Mouse (Mus musculus) heart, embryonic 16.5 days (tissue): ENCODE measurements around the gene Rccd1. TPM values are rescaled to one million over a fixed set of nuclear protein-coding genes. Genes with fewer than 3 reads are reported as not detected.

Experiments
- ATAC-seq: fragments of 200-750 bp; cut with Nextera tagmentation; replicated peaks from 2 replicates; pipeline ENCODE4 v1.8.0; 2017; ENCODE audit warnings: moderate number of reproducible peaks; ENCODE audit not compliant: insufficient read depth, low FRiP score; ENCODE audit errors: extremely low read depth
- H3K27ac ChIP-seq: fragments of 300-500 bp; sonication (generic); 2 replicates; pipeline ENCODE4 v1.5.1; 2014; ENCODE audit warnings: mild to moderate bottlenecking, low read length, control low read depth, moderate library complexity
- H3K27me3 ChIP-seq: fragments of 300-500 bp; sonication (generic); 2 replicates; pipeline ENCODE4 v1.6.1; 2014; ENCODE audit warnings: low read length, mixed read lengths; ENCODE audit not compliant: control insufficient read depth, insufficient read depth
- H3K36me3 ChIP-seq: fragments of 300-500 bp; sonication (generic); 2 replicates; pipeline ENCODE4 v1.6.1; 2014; ENCODE audit not compliant: control insufficient read depth, insufficient read depth
- H3K4me1 ChIP-seq: fragments of 300-500 bp; sonication (generic); 2 replicates; pipeline ENCODE4 v1.6.1; 2014; ENCODE audit warnings: low read length, mixed read lengths; ENCODE audit not compliant: control insufficient read depth, insufficient read depth
- H3K4me2 ChIP-seq: fragments of 300-500 bp; sonication (generic); 2 replicates; pipeline ENCODE4 v1.6.1; 2014; ENCODE audit warnings: low read depth, mild to moderate bottlenecking, control low read depth, low read length
- H3K4me3 ChIP-seq: fragments of 300-500 bp; sonication (generic); 2 replicates; pipeline ENCODE4 v1.5.1; 2014; ENCODE audit warnings: mild to moderate bottlenecking, control low read depth, low read length
- H3K9ac ChIP-seq: fragments of 300-500 bp; sonication (generic); 2 replicates; pipeline ENCODE4 v1.6.1; 2014; ENCODE audit warnings: low read length, control low read depth
- H3K9me3 ChIP-seq: fragments of 300-500 bp; sonication (generic); replicated peaks from 2 replicates; pipeline ENCODE4 v1.6.1; 2016; ENCODE audit warnings: low read length; ENCODE audit not compliant: control insufficient read depth
- WGBS: fragments of 180-500 bp; shearing (Covaris S2); extraction: QIAGEN DNeasy Blood & Tissue Kit; methylation state at CpG from one replicate; pipeline ENCODE4 v1.1.7; 2014; 5-methylcytosine and 5-hydroxymethylcytosine counted together
- polyA plus RNA-seq: library from polyadenylated mRNA; unstranded; fragments of >200 nt; fragmentation: Nextera tagmentation; extraction: Ambion mirVana; gene quantifications from 2 replicates; pipeline ENCODE4 v1.2.1, GENCODE M21; 2015

Rccd1 gene
- polyA plus RNA-seq, 1 experiment from 2014 or later, result 6.5 TPM

DNA sequence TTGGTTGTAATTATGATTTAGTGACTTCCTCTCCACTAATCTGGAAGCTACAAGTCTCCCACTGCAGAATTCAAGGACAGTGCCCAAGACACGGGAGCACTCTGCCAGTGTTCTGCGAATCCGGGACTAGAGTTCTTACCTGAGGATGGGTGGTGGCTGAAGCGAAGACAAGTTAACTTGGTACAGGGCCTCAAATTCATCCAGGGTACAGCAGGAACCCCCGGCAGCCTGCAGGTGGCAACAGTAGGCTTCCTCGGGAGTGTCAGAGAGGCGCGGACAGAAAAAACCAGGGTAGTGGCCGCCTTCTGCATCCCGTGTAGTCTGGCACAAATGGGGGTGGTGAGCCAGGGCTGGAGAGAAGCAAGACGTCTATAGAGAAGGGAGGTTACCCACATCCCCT lies 16.5 kb upstream of the Rccd1 start, which contains the start of gene Unc45a:
Unc45a (minus strand) TSS at position 213 of the 400 bp plus-strand sequence.
- H3K9ac ChIP-seq, result peak within 1 kb of the TSS; percentile 76
- 2% methylated on average over 11 of the region's 11 CpGs for WGBS
- peaks cover 11% of the 10 kb centered on the region for H3K36me3 ChIP-seq
- H3K4me3 ChIP-seq, result peak within 1 kb of the TSS; percentile 77
- peak; percentile 55 for ATAC-seq
- peaks cover 26% of the 10 kb centered on the region for H3K4me1 ChIP-seq
- H3K9me3 ChIP-seq, result no peaks in the 10 kb centered on the region
- peak within 1 kb of the TSS; percentile 66 for H3K4me2 ChIP-seq
- H3K27ac ChIP-seq, result peak within 1 kb of the TSS; percentile 88
- peaks cover 2% of the 10 kb centered on the region; the same call in 1 of the 2 replicates for H3K27me3 ChIP-seq

DNA sequence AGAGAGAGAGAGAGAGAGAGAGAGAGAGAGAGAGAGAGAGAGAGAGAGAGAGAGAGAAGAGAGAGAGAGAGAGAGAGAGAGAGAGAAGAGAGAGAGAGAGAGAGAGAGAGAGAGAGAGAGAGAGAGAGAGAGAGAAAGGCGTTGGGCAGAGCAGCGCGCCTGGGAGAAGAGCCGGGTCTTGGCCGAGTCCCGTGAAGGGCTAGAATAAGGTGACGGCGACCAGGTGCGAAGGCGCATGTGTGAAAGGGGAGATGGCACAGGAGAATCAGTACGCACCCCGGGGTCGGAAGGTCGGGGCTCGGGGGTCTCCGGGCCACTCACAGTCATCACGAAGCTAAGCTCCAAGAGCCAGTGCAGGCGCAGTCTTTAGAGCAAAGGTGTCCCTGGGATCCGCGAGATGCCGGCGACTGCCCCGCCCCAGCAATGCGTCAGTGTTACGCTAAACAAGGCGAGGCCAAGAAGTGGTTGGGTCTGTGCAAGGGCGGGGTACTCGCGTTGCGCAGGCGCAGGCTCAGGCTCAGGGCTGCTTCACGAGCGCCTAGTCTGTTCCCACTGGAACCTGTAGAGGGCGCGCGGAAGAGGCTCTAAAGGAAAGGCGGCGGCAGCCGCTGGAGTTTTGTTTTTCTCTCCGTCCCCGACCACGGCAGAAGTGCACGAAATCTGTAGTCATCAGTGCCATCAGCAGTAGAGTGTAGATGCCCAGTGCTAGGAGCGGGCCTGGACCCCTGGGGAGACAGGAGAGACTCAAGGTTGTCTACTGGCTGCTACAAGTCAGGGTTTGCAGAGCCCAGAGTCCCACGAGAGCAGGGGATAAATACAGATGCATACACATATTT lies 15.8 kb upstream of the Rccd1 start:
- WGBS, result under 1% methylated on average over 45 of the region's 45 CpGs
- H3K27me3 ChIP-seq, result peaks cover 2% of the 10 kb centered on the region; the same call in 1 of the 2 replicates

DNA sequence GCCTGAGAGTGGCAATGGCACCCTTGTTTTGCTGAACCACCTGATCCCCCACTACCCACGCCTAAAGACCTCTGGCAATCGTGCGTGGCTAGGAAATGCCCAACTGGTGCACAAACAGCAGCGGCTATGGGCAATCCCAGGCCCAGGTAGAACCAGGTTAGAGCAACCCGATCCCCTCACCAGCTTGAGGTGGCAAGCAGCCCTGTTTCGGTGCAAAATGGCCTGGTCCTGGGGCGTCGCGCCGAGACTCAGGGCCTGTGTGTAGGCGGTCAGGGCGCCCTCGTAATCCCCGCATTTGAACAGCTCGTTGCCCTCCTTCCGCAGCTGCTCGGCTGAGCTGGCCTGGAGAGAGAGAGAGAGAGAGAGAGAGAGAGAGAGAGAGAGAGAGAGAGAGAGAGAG lies 15.1 kb upstream of the Rccd1 start:
- peaks cover 23% of the 10 kb centered on the region for H3K36me3 ChIP-seq
- H3K4me3 ChIP-seq, result peak overlapping the region; percentile 77
- H3K4me2 ChIP-seq, result peak overlapping the region; percentile 66
- H3K9me3 ChIP-seq, result no peaks in the 10 kb centered on the region
- no peak for ATAC-seq
- H3K27ac ChIP-seq, result no peak overlapping the region
- peak overlapping the region; percentile 67 for H3K9ac ChIP-seq
- 9% methylated on average over 17 of the region's 17 CpGs for WGBS
- peaks cover 2% of the 10 kb centered on the region; the same call in 1 of the 2 replicates for H3K27me3 ChIP-seq
- H3K4me1 ChIP-seq, result peaks cover 26% of the 10 kb centered on the region

More for the DNA sequence above, 15.8 kb upstream of the Rccd1 start:
- peak; percentile 97 for ATAC-seq
- H3K4me2 ChIP-seq, result peak overlapping the region; percentile 66
- peak overlapping the region; percentile 77 for H3K4me3 ChIP-seq
- H3K9me3 ChIP-seq, result no peaks in the 10 kb centered on the region
- H3K4me1 ChIP-seq, result peaks cover 26% of the 10 kb centered on the region
- H3K9ac ChIP-seq, result peak overlapping the region; percentile 76
- H3K27ac ChIP-seq, result peak overlapping the region; percentile 88
- peaks cover 18% of the 10 kb centered on the region for H3K36me3 ChIP-seq

DNA sequence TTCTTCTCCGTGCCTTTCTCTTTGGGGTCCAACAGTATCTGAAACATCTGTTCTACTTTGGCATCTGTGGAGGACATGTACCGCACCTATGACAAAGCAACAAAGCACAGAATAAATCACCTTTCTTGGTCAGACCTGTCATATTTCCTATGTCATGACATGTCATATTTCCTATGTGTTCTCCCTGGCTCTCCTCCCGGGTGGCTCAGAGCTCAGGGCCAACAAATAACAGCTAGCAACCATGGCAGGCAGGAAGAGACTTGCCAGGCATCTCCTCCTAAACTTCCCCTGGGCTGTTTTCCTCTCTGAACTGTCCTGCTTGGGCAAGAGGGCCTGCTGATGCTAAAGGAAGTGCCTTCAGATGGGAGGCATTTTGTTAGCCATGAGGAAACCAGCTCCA lies 12.7 kb upstream of the Rccd1 start:
- H3K9ac ChIP-seq, result no peak overlapping the region
- peaks cover 16% of the 10 kb centered on the region for H3K4me1 ChIP-seq
- H3K36me3 ChIP-seq, result peaks cover 41% of the 10 kb centered on the region
- no peak for ATAC-seq
- 83% methylated on average over 3 of the region's 3 CpGs for WGBS
- no peaks in the 10 kb centered on the region for H3K9me3 ChIP-seq
- peaks cover under 1% of the 10 kb centered on the region; the same call in 1 of the 2 replicates for H3K27me3 ChIP-seq
- H3K27ac ChIP-seq, result no peak overlapping the region
- no peak overlapping the region for H3K4me2 ChIP-seq
- H3K4me3 ChIP-seq, result no peak overlapping the region

DNA sequence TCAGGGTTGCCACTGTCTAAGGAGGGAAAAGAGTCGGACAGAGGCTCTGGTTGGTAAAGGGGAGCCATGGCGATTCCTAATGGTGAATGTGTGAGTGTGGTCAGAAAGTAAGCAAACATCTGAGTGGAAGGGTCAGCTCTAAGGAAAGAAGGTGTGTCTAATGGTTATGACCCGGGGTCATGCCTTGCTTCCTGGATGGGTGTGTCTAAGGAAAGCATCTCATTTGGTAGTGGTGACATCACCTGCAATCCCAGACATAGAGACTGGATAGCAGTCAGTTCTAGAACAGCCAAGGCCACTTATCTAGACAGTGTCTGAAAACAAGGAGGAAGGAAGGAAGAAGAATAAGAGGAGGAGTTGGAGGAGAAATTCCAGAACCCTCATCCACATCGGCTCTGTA lies 10.6 kb upstream of the Rccd1 start:
- Histone ChIP-seq H3K36me3 (peaks cover 62% of the 10 kb centered on the region), H3K4me3 (no peak overlapping the region), H3K9ac (no peak overlapping the region), H3K4me1 (peaks cover 8% of the 10 kb centered on the region), H3K27me3 (no peaks in the 10 kb centered on the region), H3K27ac (no peak overlapping the region), H3K9me3 (no peaks in the 10 kb centered on the region), H3K4me2 (no peak overlapping the region)
- WGBS, result 80% methylated on average over 4 of the region's 4 CpGs
- no peak for ATAC-seq

DNA sequence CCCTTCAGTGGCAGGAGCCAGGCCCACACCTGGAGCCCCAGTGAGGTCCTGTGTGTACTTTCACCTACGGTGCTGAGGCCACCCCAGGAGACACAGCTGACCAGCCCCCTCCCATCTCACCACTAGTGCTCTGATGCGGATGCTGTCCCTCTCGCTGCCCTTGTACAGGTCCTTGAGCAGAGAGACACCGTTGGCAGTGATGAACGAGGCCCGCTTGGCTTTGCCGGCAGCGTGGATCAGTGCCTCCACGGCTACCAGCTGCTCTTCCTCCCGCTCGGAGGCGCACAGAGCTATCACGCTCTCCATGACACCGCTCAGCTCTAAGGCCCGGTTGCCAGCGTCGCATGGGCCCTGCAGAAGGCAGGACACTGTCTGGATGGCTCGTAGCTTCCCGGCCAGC lies 7.2 kb upstream of the Rccd1 start:
- no peak overlapping the region for H3K4me2 ChIP-seq
- H3K36me3 ChIP-seq, result peaks cover 81% of the 10 kb centered on the region
- no peak for ATAC-seq
- WGBS, result 93% methylated on average over 19 of the region's 19 CpGs
- H3K27me3 ChIP-seq, result no peaks in the 10 kb centered on the region
- H3K4me3 ChIP-seq, result no peak overlapping the region
- H3K9me3 ChIP-seq, result no peaks in the 10 kb centered on the region
- H3K4me1 ChIP-seq, result no peaks in the 10 kb centered on the region
- H3K27ac ChIP-seq, result no peak overlapping the region
- H3K9ac ChIP-seq, result no peak overlapping the region

DNA sequence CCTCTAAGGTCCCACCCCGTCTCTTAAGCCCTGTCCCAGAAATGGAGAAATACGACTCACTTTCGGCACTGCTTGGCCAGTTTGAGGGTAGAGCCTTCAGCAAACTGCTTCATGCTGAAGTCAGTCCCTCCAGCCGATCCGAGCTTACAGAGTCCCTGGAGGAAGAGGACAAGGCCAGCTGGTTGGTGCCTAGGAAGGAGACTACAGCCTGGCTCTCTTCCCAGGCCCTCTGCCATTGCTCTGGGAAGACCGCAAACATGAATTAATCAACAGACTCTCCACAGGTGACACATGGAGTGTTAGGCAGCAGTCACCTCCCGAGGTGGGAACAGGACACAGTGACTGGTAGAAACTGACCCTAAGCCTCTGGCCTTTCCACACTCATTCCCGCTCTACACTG lies 6.0 kb upstream of the Rccd1 start:
- no peak overlapping the region for H3K27ac ChIP-seq
- no peaks in the 10 kb centered on the region for H3K4me1 ChIP-seq
- no peaks in the 10 kb centered on the region for H3K9me3 ChIP-seq
- H3K36me3 ChIP-seq, result peaks cover 77% of the 10 kb centered on the region
- H3K4me2 ChIP-seq, result no peak overlapping the region
- H3K9ac ChIP-seq, result no peak overlapping the region
- WGBS, result 85% methylated on average over 8 of the region's 8 CpGs
- no peak overlapping the region for H3K4me3 ChIP-seq
- H3K27me3 ChIP-seq, result no peaks in the 10 kb centered on the region
- no peak for ATAC-seq

DNA sequence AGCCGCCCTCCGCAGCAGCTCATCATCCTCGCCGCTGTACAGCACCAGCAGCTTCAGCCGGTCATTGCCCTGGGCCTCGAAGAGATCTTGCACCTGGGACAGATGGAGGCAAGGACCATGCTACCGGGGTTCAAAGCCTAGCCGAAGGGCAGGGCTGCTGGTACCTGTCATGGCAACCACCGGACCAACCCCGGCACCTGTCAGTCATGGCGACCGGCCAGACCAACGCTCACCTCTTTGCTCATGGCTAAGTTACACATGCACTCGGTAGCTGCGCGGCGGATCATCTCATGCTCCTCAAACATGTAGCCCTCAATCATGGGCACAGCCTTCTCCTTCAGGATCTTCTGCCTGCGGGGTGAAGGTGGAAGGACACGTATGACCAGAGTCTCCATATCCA lies 1.8 kb upstream of the Rccd1 start:
- ATAC-seq, result no peak
- no peak overlapping the region for H3K27ac ChIP-seq
- H3K4me2 ChIP-seq, result no peak overlapping the region
- peaks cover 12% of the 10 kb centered on the region for H3K4me1 ChIP-seq
- H3K9ac ChIP-seq, result no peak overlapping the region
- H3K9me3 ChIP-seq, result no peaks in the 10 kb centered on the region
- H3K4me3 ChIP-seq, result no peak overlapping the region
- 96% methylated on average over 19 of the region's 19 CpGs for WGBS
- H3K36me3 ChIP-seq, result peaks cover 47% of the 10 kb centered on the region
- no peaks in the 10 kb centered on the region for H3K27me3 ChIP-seq

DNA sequence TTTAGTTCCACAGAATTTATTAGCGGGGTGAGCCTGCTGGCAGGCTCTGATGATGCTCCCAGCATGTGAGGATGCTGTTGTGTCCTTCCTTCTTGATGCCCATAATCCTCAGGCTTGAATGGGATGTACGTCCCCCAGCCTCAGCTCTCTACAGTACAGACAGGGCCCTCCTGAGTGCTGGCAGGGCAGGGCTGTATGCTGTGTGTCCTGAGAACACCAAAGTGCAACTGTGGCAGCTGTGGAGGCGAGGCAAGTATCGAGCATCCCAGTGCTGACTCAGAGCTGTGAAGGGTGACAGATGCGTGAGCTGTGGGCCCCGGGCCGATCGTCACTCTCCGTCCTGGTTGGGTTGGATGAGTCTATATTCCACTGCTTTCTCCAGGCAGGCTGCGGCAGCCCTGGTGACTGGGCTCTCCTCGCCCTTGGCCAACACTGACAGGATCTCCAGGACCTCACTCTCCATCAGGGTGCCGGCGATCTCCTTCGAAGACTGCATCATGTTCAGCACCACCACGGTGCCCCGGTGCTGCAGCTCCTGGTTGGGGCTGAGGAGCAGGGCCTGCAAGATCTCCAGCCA lies 1.1 kb upstream of the Rccd1 start:
- peak overlapping the region; percentile 54 for H3K27ac ChIP-seq
- H3K36me3 ChIP-seq, result peaks cover 40% of the 10 kb centered on the region
- no peak for ATAC-seq

More for the DNA sequence above, 1.1 kb upstream of the Rccd1 start:
- no peak overlapping the region for H3K4me2 ChIP-seq
- H3K4me3 ChIP-seq, result no peak overlapping the region
- peaks cover 12% of the 10 kb centered on the region for H3K4me1 ChIP-seq
- H3K9me3 ChIP-seq, result no peaks in the 10 kb centered on the region
- no peaks in the 10 kb centered on the region for H3K27me3 ChIP-seq
- 93% methylated on average over 16 of the region's 16 CpGs for WGBS
- H3K9ac ChIP-seq, result no peak overlapping the region
